In the genomic region with DNA sequence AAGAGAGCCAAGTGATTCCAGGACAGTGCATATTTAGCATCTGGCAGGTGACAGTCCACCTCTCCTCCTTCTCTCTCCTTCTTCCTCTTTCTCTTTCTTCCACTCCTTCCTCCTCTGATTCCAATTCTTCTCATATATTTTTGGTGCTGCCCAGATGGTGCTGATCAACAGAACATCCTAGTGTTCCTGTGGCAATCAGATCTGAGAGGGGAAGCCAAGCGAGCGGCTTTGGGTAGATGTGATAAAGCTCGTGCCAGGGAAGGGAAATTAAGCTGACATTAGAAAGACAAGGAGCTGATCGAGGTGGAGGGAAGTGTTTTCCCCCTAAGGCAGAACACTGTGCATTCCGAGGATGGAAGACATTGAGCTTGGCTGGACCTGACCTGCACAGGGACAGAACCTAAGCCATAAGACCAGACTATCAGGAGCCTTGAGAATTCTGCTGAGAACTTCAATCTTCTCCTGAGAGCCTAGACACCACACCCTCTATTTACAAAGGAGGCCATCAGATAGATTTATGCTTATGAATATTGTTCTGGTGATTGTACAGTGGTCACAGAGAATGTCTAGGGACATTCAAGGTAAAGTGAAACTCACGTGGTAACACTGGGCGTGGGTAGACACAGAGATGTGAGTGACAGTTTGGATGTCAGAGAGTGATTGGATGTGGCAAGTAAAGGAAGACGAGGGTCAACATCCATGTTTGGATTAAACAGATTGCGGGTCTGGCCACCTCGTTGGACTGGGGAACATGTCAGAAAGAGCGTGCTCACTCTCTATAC, we compare ENCODE assay signal across 24 mouse cellular contexts. TPM values are rescaled to one million over a fixed set of nuclear protein-coding genes. Genes with fewer than 3 reads are reported as not detected.
DNase-seq lines count a peak whose midpoint lies in the region; ATAC-seq and TF ChIP-seq lines count a peak whose summit lies in the region.
"Had no signal": no experiment of that assay in that cellular context is flagged by ENCODE, and none has a peak within 500 bp of the region (broad histone marks: within the 10 kb centered on the region; RNA-seq: fewer than 3 reads in every experiment).

No protein-coding gene starts in this region.

- no peak for TF ChIP-seq CTCF in liver, embryonic 14.5 days (IDR thresholded peaks at IDR 0.05; ENCODE audit: low read depth)

- H3K27ac ChIP-seq in intestine, embryonic 16.5 days (ENCODE audit: low read length), result peak overlapping the region; percentile 87
- H3K27ac ChIP-seq in liver, embryonic 14.5 days, result no peak overlapping the region
- H3K27ac ChIP-seq: embryonic facial prominence, embryonic 15.5 days; forebrain, embryonic 12.5 days; hindbrain, postnatal 0 days; lung, embryonic 15.5 days; macrophage; neural tube, embryonic 13.5 days had no signal

- no peaks in the 10 kb centered on the region for H3K27me3 ChIP-seq in intestine, embryonic 16.5 days (replicated peaks; ENCODE audit: control insufficient read depth, insufficient read depth, low read length)
- no peaks in the 10 kb centered on the region for H3K27me3 ChIP-seq in liver, embryonic 14.5 days (ENCODE audit: control insufficient read depth, insufficient read depth, low read length)
- H3K27me3 ChIP-seq: embryonic facial prominence, embryonic 15.5 days; heart, embryonic 12.5 days; lung, embryonic 15.5 days; neural tube, embryonic 13.5 days had no signal

- H3K4me3 ChIP-seq in intestine, embryonic 16.5 days (ENCODE audit: low read length), result peak overlapping the region; percentile 49
- peak overlapping the region; percentile 46 to 49 for H3K4me3 ChIP-seq in liver, embryonic 14.5 days (ENCODE audit: insufficient read depth in 1 of 2, low read depth in 2 of 2, low read length in 2 of 2)
- H3K4me3 ChIP-seq: embryonic facial prominence, embryonic 15.5 days; forebrain, embryonic 12.5 days; heart, embryonic 12.5 days; lung, embryonic 15.5 days; neural tube, embryonic 13.5 days had no signal

- peak overlapping the region; percentile 74 for H3K9ac ChIP-seq in intestine, embryonic 16.5 days (ENCODE audit: low read depth, low read length)
- H3K9ac ChIP-seq in liver, embryonic 14.5 days (replicated peaks), result no peak overlapping the region
- H3K9ac ChIP-seq: embryonic facial prominence, embryonic 15.5 days; forebrain, embryonic 12.5 days; heart, embryonic 12.5 days; lung, embryonic 15.5 days; neural tube, embryonic 13.5 days had no signal

- no peaks in the 10 kb centered on the region for H3K9me3 ChIP-seq in intestine, embryonic 16.5 days (ENCODE audit: control insufficient read depth, low read length)
- no peaks in the 10 kb centered on the region for H3K9me3 ChIP-seq in liver, embryonic 14.5 days (ENCODE audit: control insufficient read depth, low read length)
- H3K9me3 ChIP-seq: embryonic facial prominence, embryonic 15.5 days; forebrain, embryonic 12.5 days; heart, embryonic 12.5 days; lung, embryonic 15.5 days; neural tube, embryonic 13.5 days had no signal

- peak overlapping the region; percentile 8; the same call in 1 of the 2 replicates for H3K4me2 ChIP-seq in intestine, embryonic 16.5 days (ENCODE audit: low read depth, low read length)
- H3K4me2 ChIP-seq in liver, embryonic 14.5 days (ENCODE audit: low read depth), result peak overlapping the region; percentile 23
- H3K4me2 ChIP-seq: embryonic facial prominence, embryonic 15.5 days; forebrain, embryonic 12.5 days; heart, embryonic 12.5 days; lung, embryonic 15.5 days; midbrain, embryonic 11.5 days; neural tube, embryonic 13.5 days had no signal

- peak; percentile 35 for DNase-seq in layer of hippocampus, adult 11-12 months (ENCODE audit: low spot score)
- DNase-seq in layer of hippocampus, postnatal 14 days (ENCODE audit: low spot score in 2 of 2), result no peak
- DNase-seq in liver, embryonic 14.5 days (ENCODE audit: low read depth in 3 of 3, low spot score in 3 of 3), result peak; percentile 2 to 10 (median 9)
- DNase-seq in telencephalon, adult 2 months (ENCODE audit: low read depth, low spot score), result peak; percentile 48
- DNase-seq in adrenal gland, postnatal 36 days, result no peak
- DNase-seq in thymus, postnatal 14 days, result no peak
- DNase-seq: cerebellum, adult 9-11 months; heart, postnatal 36 days; kidney, postnatal 36 days; right cerebral cortex, postnatal 25 days; thymus, adult 18-20 months had no signal

- H3K4me1 ChIP-seq in intestine, embryonic 16.5 days (ENCODE audit: control insufficient read depth, insufficient read depth, low read length), result peaks cover 2% of the 10 kb centered on the region; the same call in 1 of the 2 replicates
- H3K4me1 ChIP-seq in liver, embryonic 14.5 days (replicated peaks; ENCODE audit: control insufficient read depth in 2 of 2, insufficient read depth in 2 of 2, low read length in 1 of 2), result no peaks in the 10 kb centered on the region
- H3K4me1 ChIP-seq: embryonic facial prominence, embryonic 15.5 days; forebrain, embryonic 12.5 days; heart, embryonic 12.5 days; neural tube, embryonic 13.5 days had no signal

- WGBS in intestine, embryonic 16.5 days, result 58% methylated on average over 11 of the region's 11 CpGs
- WGBS in liver, embryonic 14.5 days (ENCODE audit: insufficient replicate concordance), result 48% methylated on average over 11 of the region's 11 CpGs

- TF ChIP-seq EP300 in liver, embryonic 14.5 days (IDR thresholded peaks at IDR 0.05; ENCODE audit: low read depth), result no peak

- no peaks in the 10 kb centered on the region for H3K36me3 ChIP-seq in intestine, embryonic 16.5 days (ENCODE audit: control insufficient read depth, insufficient read depth, low read length)
- no peaks in the 10 kb centered on the region for H3K36me3 ChIP-seq in liver, embryonic 14.5 days (replicated peaks; ENCODE audit: control insufficient read depth, insufficient read depth, low read depth)
- H3K36me3 ChIP-seq: embryonic facial prominence, embryonic 15.5 days; forebrain, embryonic 12.5 days; heart, embryonic 12.5 days; lung, embryonic 15.5 days; neural tube, embryonic 13.5 days had no signal

- ATAC-seq in intestine, embryonic 16.5 days, result peak; percentile 77
- 0 out of 2 replicates have a peak, but pooled peaks have one; percentile 16 for ATAC-seq in liver, embryonic 14.5 days (ENCODE audit: insufficient read depth)
- ATAC-seq: hindbrain, postnatal 0 days had no signal

RNA-seq across cellular contexts. Expression of a gene that starts 1.3 kb away (rescaled TPM):
- under 1 TPM; 0.65 to 0.79 TPM for total RNA-seq in layer of hippocampus, postnatal 14 days (2021)
- 15.7 and 15.9 TPM in 2 replicates for polyA plus RNA-seq in intestine, embryonic 16.5 days (2015; fragmentation: Nextera tagmentation; extraction: Ambion mirVana)
- polyA plus RNA-seq in liver, embryonic 14.5 days (2012; rRNA removed), result 2.4 and 3.2 TPM in 2 replicates
- polyA plus RNA-seq in liver, embryonic 14.5 days (2014; fragmentation: Nextera tagmentation; extraction: Ambion mirVana), result 0.95 and 1.3 TPM in 2 replicates
- total RNA-seq in adrenal gland, postnatal 36 days (2021), result under 1 TPM; 0.16 to 0.63 TPM
- total RNA-seq: hindbrain, postnatal 0 days had no signal
- polyA plus RNA-seq: embryonic facial prominence, embryonic 15.5 days; hindbrain, postnatal 0 days; limb, embryonic 11.5 days; lung, embryonic 15.5 days; macrophage; midbrain, embryonic 11.5 days; neural tube, embryonic 13.5 days had no signal

RNA-seq across cellular contexts. Expression of a gene that starts 27.0 kb away (rescaled TPM):
- total RNA-seq in layer of hippocampus, postnatal 14 days (2021), result 100 to 1,000 TPM; 479 to 510 TPM
- 1.4 and 2.0 TPM in 2 replicates for polyA plus RNA-seq in intestine, embryonic 16.5 days (2015; fragmentation: Nextera tagmentation; extraction: Ambion mirVana)
- polyA plus RNA-seq in liver, embryonic 14.5 days (2012; rRNA removed), result 0.06 and 0.08 TPM in 2 replicates
- polyA plus RNA-seq in liver, embryonic 14.5 days (2014; fragmentation: Nextera tagmentation; extraction: Ambion mirVana), result not detected in 2 replicates
- total RNA-seq in adrenal gland, postnatal 36 days (2021), result 10 to 100 TPM in 1 of 2 experiments, 1 to 10 TPM in 1; 2.6 to 21.3 TPM
- polyA plus RNA-seq: macrophage had no signal

RNA-seq across cellular contexts. Expression of a gene that starts 28.8 kb away (rescaled TPM):
- not detected for total RNA-seq in layer of hippocampus, postnatal 14 days (2021)
- polyA plus RNA-seq in intestine, embryonic 16.5 days (2015; fragmentation: Nextera tagmentation; extraction: Ambion mirVana), result 0.02 and 0.24 TPM in 2 replicates
- polyA plus RNA-seq in liver, embryonic 14.5 days (2012; rRNA removed), result 0.03 and 0.04 TPM in 2 replicates
- not detected in 2 replicates for polyA plus RNA-seq in liver, embryonic 14.5 days (2014; fragmentation: Nextera tagmentation; extraction: Ambion mirVana)
- total RNA-seq in adrenal gland, postnatal 36 days (2021), result not detected
- total RNA-seq: heart, postnatal 36 days; hindbrain, postnatal 0 days; left cerebral cortex, adult 18-20 months had no signal
- polyA plus RNA-seq: embryonic facial prominence, embryonic 15.5 days; forebrain, embryonic 12.5 days; gonadal fat pad, adult 2 months; heart, embryonic 12.5 days; hindbrain, postnatal 0 days; limb, embryonic 11.5 days; lung, embryonic 15.5 days; macrophage; midbrain, embryonic 11.5 days; neural tube, embryonic 13.5 days had no signal

RNA-seq across cellular contexts. Expression of a gene that starts 29.8 kb away (rescaled TPM):
- under 1 TPM; 0.21 to 0.41 TPM for total RNA-seq in layer of hippocampus, postnatal 14 days (2021)
- polyA plus RNA-seq in intestine, embryonic 16.5 days (2015; fragmentation: Nextera tagmentation; extraction: Ambion mirVana), result not detected in 2 replicates
- polyA plus RNA-seq in liver, embryonic 14.5 days (2012; rRNA removed), result not detected in 2 replicates
- not detected in 2 replicates for polyA plus RNA-seq in liver, embryonic 14.5 days (2014; fragmentation: Nextera tagmentation; extraction: Ambion mirVana)
- not detected for total RNA-seq in adrenal gland, postnatal 36 days (2021)
- total RNA-seq: ES-E14; hindbrain, postnatal 0 days had no signal
- polyA plus RNA-seq: forebrain, embryonic 12.5 days; gonadal fat pad, adult 2 months; heart, embryonic 12.5 days; hindbrain, postnatal 0 days; limb, embryonic 11.5 days; lung, embryonic 15.5 days; macrophage; midbrain, embryonic 11.5 days; neural tube, embryonic 13.5 days had no signal

Comparison
In these comparisons a context has a peak if more than half of its experiments do, and no peak if none do; other contexts are left out.
1. DNase-seq: peak in layer of hippocampus, adult 11-12 months (single experiment), liver, embryonic 14.5 days (3 of 3) and telencephalon, adult 2 months (single experiment); none in layer of hippocampus, postnatal 14 days (0 of 2), adrenal gland, postnatal 36 days (0 of 2) and thymus, postnatal 14 days (single experiment).
2. RNA of a gene that starts 27.0 kb away (total RNA-seq): 479 to 510 TPM in layer of hippocampus, postnatal 14 days; 2.6 to 21.3 TPM in adrenal gland, postnatal 36 days; every median in the first group is over 10 times any median in the second.